Mouse (Mus musculus): Measurements from ENCODE around the gene Psap. TPM values are rescaled to one million over a fixed set of nuclear protein-coding genes. Genes with fewer than 3 reads are reported as not detected.

The Psap gene
- polyA plus RNA-seq, 1 experiment from 2014 or later, result 103 TPM

DNA sequence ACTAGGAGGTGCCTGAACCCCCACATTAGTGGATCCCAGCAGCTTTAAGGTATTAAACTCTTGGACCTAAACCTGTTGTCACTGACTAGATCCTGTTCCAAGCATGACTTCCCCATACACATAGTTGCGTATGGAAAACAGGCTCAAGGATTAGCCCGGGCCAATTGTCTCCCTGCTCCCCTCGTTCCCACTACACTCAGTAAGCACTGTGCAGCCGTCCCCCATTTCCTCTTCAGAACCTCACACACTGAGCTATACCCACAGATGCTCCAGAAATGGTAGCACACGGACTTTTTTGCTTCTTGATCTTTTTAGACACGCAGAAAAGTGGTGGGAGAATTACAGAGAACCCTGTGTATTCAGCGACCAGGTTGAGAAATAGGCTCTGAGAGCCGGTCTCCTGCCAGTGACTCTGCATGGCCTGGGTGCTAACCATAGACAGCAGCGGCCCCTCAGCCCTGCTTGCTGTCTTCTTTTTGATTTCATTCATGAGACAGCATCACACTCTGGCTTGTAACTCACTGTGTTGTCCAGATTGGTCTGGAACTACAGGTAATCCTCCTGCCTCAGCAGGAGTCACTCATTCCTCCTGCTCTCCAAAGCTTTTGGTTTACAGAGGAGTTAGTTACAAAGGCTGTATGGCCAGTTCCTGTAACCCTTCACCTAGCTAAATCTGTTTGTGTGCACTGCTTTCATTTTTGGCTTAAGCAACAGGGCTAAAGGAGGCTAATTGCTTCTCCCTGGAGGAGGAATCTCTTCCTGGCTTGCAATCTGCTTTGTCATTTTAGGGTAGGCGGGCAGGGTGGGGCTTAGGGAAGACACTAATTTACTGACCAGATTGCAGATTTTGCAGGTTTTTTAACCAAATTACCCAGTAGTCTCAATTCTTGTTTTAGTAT is 4.9 kb downstream of the Psap start:
- Histone ChIP-seq H3K36me3 (peaks cover 3% of the 10 kb centered on the region; the same call in 1 of the 2 replicates), H3K4me2 (replicated peaks) (no peak overlapping the region), H3K27ac (no peak overlapping the region), H3K27me3 (no peaks in the 10 kb centered on the region), H3K4me1 (peaks cover 79% of the 10 kb centered on the region), H3K9me3 (no peaks in the 10 kb centered on the region), H3K4me3 (no peak overlapping the region), H3K9ac (no peak overlapping the region)
- 79% methylated on average over 10 of the region's 10 CpGs for WGBS
- ATAC-seq (ENCODE audit: low FRiP score, low read depth), result no peak

- no peak for ATAC-seq (ENCODE audit: low FRiP score, low read depth)
- H3K9ac ChIP-seq, result no peak overlapping the region; the same call in 1 of the 2 replicates
Measured at GRCm38 (mm10) chr10:60284248-60284647, 6.8 kb downstream of the Psap start.

GRCm38 (mm10) chr10:60284676-60285111 is 7.3 kb downstream of the Psap start:
- Histone ChIP-seq H3K4me1 (peaks cover 68% of the 10 kb centered on the region), H3K36me3 (peaks cover 3% of the 10 kb centered on the region; the same call in 1 of the 2 replicates), H3K9ac (peak overlapping the region; percentile 19; the same call in 1 of the 2 replicates), H3K27me3 (no peaks in the 10 kb centered on the region), H3K4me3 (no peak overlapping the region), H3K27ac (peak overlapping the region; percentile 85), H3K9me3 (no peaks in the 10 kb centered on the region), H3K4me2 (replicated peaks) (peak overlapping the region; percentile 41; the same call in 1 of the 2 replicates)
- 43% methylated on average over 8 of the region's 8 CpGs for WGBS
- no peak for ATAC-seq (ENCODE audit: low FRiP score, low read depth)

More at GRCm38 (mm10) chr10:60284248-60284647, 6.8 kb downstream of the Psap start:
- Histone ChIP-seq H3K4me3 (no peak overlapping the region), H3K27me3 (no peaks in the 10 kb centered on the region), H3K36me3 (peaks cover 3% of the 10 kb centered on the region; the same call in 1 of the 2 replicates), H3K27ac (peak overlapping the region; percentile 85; the same call in 1 of the 2 replicates), H3K4me1 (peaks cover 72% of the 10 kb centered on the region), H3K9me3 (no peaks in the 10 kb centered on the region), H3K4me2 (replicated peaks) (no peak overlapping the region)
- WGBS, result 81% methylated on average over 6 of the region's 6 CpGs

DNA sequence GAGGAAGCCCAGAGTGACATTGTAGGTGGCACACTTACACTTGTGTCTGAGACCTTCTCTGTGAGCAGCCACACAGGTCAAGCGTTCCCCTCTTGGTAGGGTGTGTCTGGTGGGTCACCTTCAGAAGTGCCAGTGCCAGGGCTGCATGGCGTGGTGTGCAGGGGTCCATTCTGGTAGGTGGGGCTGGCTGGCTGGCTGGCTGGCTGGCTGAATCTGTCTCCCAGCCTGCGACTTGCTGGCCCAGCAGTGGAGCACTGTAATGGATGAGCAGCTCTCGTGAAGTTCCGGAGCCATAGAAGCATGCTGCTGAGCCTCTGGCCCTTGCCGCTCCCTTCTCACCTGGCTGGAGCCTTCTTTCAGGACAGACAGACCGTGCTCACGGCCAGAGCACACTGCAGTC is 7.8 kb downstream of the Psap start:
- no peak overlapping the region for H3K4me3 ChIP-seq
- H3K4me1 ChIP-seq, result peaks cover 63% of the 10 kb centered on the region
- H3K27ac ChIP-seq, result peak overlapping the region; percentile 85
- H3K4me2 ChIP-seq (replicated peaks), result peak overlapping the region; percentile 41
- no peaks in the 10 kb centered on the region for H3K27me3 ChIP-seq
- ATAC-seq (ENCODE audit: low FRiP score, low read depth), result peak; percentile 10; the same call in 1 of the 2 replicates
- peak overlapping the region; percentile 43; the same call in 1 of the 2 replicates for H3K9ac ChIP-seq
- peaks cover 3% of the 10 kb centered on the region; the same call in 1 of the 2 replicates for H3K36me3 ChIP-seq
- H3K9me3 ChIP-seq, result no peaks in the 10 kb centered on the region
- WGBS, result 73% methylated on average over 8 of the region's 8 CpGs

GRCm38 (mm10) chr10:60285676-60286372 is 8.4 kb downstream of the Psap start:
- 47% methylated on average over 14 of the region's 14 CpGs for WGBS
- ATAC-seq (ENCODE audit: low FRiP score, low read depth), result peak; percentile 66
- no peaks in the 10 kb centered on the region for H3K27me3 ChIP-seq
- peak overlapping the region; percentile 41 for H3K4me2 ChIP-seq (replicated peaks)
- H3K9ac ChIP-seq, result peak overlapping the region; percentile 43; the same call in 1 of the 2 replicates
- H3K4me1 ChIP-seq, result peaks cover 60% of the 10 kb centered on the region
- H3K4me3 ChIP-seq, result no peak overlapping the region
- H3K27ac ChIP-seq, result peak overlapping the region; percentile 85
- H3K9me3 ChIP-seq, result no peaks in the 10 kb centered on the region
- peaks cover 3% of the 10 kb centered on the region; the same call in 1 of the 2 replicates for H3K36me3 ChIP-seq

- H3K4me1 ChIP-seq, result peaks cover 56% of the 10 kb centered on the region
- no peaks in the 10 kb centered on the region for H3K27me3 ChIP-seq
- no peaks in the 10 kb centered on the region for H3K9me3 ChIP-seq
- 91% methylated on average over 7 of the region's 7 CpGs for WGBS
- H3K36me3 ChIP-seq, result peaks cover 4% of the 10 kb centered on the region; the same call in 1 of the 2 replicates
- ATAC-seq (ENCODE audit: low FRiP score, low read depth), result no peak
- H3K9ac ChIP-seq, result no peak overlapping the region
- H3K4me3 ChIP-seq, result no peak overlapping the region
- H3K4me2 ChIP-seq (replicated peaks), result no peak overlapping the region
- peak overlapping the region; percentile 33; the same call in 1 of the 2 replicates for H3K27ac ChIP-seq
Measured at GRCm38 (mm10) chr10:60286546-60286945, 9.1 kb downstream of the Psap start.

DNA sequence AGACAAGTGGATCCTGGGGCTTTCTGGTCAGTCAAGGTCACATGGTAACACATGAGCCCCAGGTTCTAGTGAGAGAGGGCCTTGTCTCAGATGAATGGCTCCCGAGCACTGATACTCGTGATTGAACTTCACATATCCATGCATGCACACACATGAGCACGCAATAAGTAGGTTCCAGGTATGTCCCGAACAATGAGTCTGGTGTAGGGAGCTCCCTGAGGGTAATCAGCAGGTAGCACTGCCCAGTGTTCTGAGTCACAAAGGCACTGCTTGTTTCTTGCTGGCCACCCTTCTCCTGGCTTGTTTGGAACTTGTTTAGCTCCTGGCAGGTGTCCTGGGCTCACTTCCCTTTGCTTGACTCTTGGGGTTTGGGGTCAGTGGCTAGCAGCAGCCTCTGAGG is 9.7 kb downstream of the Psap start:
- peaks cover 50% of the 10 kb centered on the region for H3K4me1 ChIP-seq
- 85% methylated on average over 4 of the region's 4 CpGs for WGBS

GRCm38 (mm10) chr10:60287726-60288125 is 10.3 kb downstream of the Psap start:
- H3K27me3 ChIP-seq, result no peaks in the 10 kb centered on the region
- no peak overlapping the region for H3K9ac ChIP-seq
- no peak overlapping the region for H3K27ac ChIP-seq
- ATAC-seq (ENCODE audit: low FRiP score, low read depth), result no peak
- peaks cover 15% of the 10 kb centered on the region for H3K36me3 ChIP-seq
- H3K9me3 ChIP-seq, result no peaks in the 10 kb centered on the region
- no peak overlapping the region for H3K4me3 ChIP-seq
- 78% methylated on average over 2 of the region's 2 CpGs for WGBS
- H3K4me1 ChIP-seq, result peaks cover 50% of the 10 kb centered on the region
- no peak overlapping the region for H3K4me2 ChIP-seq (replicated peaks)

More for the DNA sequence above, 9.7 kb downstream of the Psap start:
- Histone ChIP-seq H3K27ac (no peak overlapping the region), H3K27me3 (no peaks in the 10 kb centered on the region), H3K4me2 (replicated peaks) (no peak overlapping the region), H3K4me3 (no peak overlapping the region), H3K36me3 (peaks cover 9% of the 10 kb centered on the region; the same call in 1 of the 2 replicates), H3K9ac (no peak overlapping the region), H3K9me3 (no peaks in the 10 kb centered on the region)
- no peak for ATAC-seq (ENCODE audit: low FRiP score, low read depth)

DNA sequence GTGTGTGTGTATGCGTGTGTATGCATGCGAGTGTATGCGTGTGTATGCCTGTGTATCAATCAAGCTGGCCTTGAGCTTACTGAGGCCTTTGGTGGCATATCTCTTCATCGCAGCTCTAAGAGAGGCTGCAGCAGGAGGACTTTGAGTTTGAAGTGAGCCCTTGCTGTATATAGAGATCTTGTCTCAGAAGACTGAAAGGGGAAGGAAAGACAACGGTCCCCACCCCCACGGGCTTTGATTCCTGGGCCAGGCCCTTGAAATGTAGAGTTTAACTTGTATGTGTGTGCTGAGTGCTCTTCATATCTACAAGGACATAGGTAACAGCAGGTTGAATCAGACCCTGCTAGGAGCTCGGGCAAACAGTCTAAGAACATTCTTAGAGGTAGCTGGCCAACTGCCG is 11.8 kb downstream of the Psap start:
- Histone ChIP-seq H3K9ac (no peak overlapping the region), H3K4me3 (no peak overlapping the region), H3K36me3 (peaks cover 27% of the 10 kb centered on the region), H3K27ac (no peak overlapping the region), H3K27me3 (no peaks in the 10 kb centered on the region), H3K9me3 (no peaks in the 10 kb centered on the region), H3K4me1 (peaks cover 40% of the 10 kb centered on the region), H3K4me2 (replicated peaks) (no peak overlapping the region)
- WGBS, result 91% methylated on average over 8 of the region's 8 CpGs
- no peak for ATAC-seq (ENCODE audit: low FRiP score, low read depth)

- H3K9ac ChIP-seq, result no peak overlapping the region
- peaks cover 31% of the 10 kb centered on the region for H3K4me1 ChIP-seq
- H3K27me3 ChIP-seq, result no peaks in the 10 kb centered on the region
- no peaks in the 10 kb centered on the region for H3K9me3 ChIP-seq
- no peak overlapping the region for H3K4me3 ChIP-seq
- ATAC-seq (ENCODE audit: low FRiP score, low read depth), result no peak
- H3K4me2 ChIP-seq (replicated peaks), result no peak overlapping the region
- H3K36me3 ChIP-seq, result peaks cover 37% of the 10 kb centered on the region
- no peak overlapping the region for H3K27ac ChIP-seq
- WGBS, result 67% methylated on average over 7 of the region's 7 CpGs
Measured at GRCm38 (mm10) chr10:60290026-60290738, 12.8 kb downstream of the Psap start.

- H3K9ac ChIP-seq, result no peak overlapping the region
- peaks cover 25% of the 10 kb centered on the region for H3K4me1 ChIP-seq
- H3K9me3 ChIP-seq, result no peaks in the 10 kb centered on the region
- H3K4me3 ChIP-seq, result no peak overlapping the region
- ATAC-seq (ENCODE audit: low FRiP score, low read depth), result no peak
- no peak overlapping the region for H3K4me2 ChIP-seq (replicated peaks)
- H3K36me3 ChIP-seq, result peaks cover 42% of the 10 kb centered on the region
- no peaks in the 10 kb centered on the region for H3K27me3 ChIP-seq
- 81% methylated on average over 8 of the region's 8 CpGs for WGBS
- no peak overlapping the region for H3K27ac ChIP-seq
Measured at GRCm38 (mm10) chr10:60290739-60291110, 13.3 kb downstream of the Psap start.

Data from limb, embryonic 13.5 days (tissue).